Mouse (Mus musculus) NIH3T3 (cell line): ENCODE data around the gene Dnajc12.
"Not testable (repeated sequence)": the region's sequence is repeated elsewhere in the genome, so short reads cannot be mapped to it uniquely, and the experiment has no call there.

Experiments
- DNase-seq: peaks from one replicate; pipeline ENCODE4 v3.0.0-alpha.2; 2012; ENCODE audit warnings: low read depth

Gene Dnajc12

DNA sequence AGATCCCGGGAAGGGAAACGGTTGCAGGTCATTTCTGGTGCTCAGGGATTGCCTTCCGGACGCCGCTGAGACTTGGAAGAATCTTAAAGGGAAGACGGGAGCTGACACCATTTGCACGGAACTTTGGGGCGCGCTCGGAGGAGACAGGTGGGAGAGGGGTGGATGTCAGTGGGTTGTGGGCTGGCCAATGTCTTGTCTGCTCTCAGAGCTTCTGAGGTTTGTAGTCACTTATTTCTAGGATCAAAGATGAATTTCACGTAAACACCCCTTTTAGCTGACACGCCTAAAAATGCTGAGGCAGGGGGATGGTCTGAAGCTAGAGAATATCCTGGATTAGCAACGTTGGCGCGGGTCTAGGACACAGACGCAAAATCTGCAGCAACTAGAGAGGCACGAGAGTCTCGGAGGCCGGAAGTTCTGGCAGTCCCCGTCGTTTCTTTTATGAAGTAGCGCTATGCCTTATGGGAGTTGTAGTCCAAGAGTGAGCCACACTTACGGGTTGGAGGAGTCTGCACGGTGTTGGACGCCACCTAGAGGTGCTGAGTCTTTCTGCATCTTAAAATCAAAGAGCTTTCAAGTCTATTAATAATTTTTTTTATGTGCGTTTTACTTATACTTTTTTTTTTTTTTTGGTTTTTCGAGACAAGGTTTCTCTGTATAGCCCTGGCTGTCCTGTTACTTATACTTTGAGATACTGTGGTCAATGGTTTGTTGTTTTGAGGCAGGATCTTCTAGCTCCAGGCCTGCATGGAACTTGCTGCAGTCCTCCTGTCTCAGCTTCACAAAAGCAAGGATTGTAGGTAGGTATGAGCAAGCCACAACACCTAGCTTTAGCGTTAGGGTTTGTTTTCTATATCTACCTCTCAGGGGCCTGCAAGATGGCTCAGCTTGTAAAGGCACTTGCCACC is at the start of gene Dnajc12:
Dnajc12 (plus strand) TSS at position 72 of the 908 bp plus-strand sequence.
- DNase-seq = peak; percentile 98

DNA sequence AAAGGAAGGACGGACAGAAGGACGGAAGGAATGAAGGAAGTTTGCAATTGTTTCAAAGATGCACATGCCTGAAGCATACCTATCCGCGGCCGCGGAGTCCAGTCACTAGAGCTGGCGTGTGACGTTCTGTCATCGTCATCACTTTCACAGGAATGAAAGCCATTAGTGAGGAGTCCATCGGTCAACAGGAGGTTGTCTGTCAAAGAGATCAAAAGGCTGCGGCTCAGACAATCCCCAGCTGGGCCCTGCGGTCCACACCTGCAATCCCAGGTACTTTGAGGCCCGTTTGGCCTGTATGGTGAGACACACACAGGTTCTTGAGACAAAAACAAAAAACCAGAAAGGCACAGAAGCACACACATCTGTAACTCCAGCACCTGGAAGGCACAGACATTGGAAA is 45.3 kb upstream of the Dnajc12 start:
- DNase-seq = no peak

- no peak for DNase-seq
Measured at GRCm38 (mm10) chr10:63337326-63337725, 44.9 kb upstream of the Dnajc12 start.

GRCm38 (mm10) chr10:63337951-63338836 is 44.0 kb upstream of the Dnajc12 start:
- peak; percentile 81 for DNase-seq

GRCm38 (mm10) chr10:63338914-63339643 is 43.2 kb upstream of the Dnajc12 start:
- DNase-seq = peak; percentile 89

- no peak for DNase-seq
Measured at GRCm38 (mm10) chr10:63341351-63341750, 40.9 kb upstream of the Dnajc12 start.

DNA sequence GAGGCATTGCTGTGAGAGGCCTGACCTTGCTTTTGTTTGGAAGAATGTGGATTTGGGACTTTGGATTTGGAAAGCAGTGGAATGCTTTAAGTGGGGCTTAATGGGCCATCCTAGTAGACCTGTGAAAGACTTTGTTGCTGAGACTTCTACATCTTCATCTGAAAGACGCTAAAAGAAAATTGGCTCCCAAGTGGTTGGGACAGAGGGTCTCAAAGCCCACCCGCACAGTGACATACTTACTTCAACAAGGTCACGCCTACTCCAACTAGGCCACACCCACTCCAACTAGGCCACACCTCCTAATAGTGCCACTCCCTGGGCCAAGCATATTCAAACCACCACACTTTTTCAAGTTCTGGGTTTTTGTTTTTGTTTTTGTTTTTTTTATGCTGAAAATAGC is 37.5 kb upstream of the Dnajc12 start:
- no peak for DNase-seq

DNA sequence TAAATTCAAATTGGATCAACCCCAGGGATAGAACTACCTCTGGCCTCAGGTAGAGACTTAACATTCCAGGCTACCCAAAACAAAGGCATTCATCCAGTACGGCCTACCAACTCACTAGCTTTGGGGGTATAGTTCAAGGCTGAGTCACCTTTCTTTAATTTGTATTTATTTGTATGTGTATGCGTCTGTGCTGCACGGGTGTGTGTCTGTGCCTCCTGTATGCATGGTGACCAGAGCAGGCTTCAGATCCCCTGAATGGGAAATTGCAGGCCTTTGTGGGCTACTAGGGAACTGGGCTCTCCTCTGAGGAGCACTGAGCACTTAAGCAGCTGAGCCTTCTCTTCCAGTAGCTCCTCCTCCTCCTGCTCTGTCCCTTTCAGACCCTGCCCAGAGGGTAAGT is 34.0 kb upstream of the Dnajc12 start:
- no peak for DNase-seq

- DNase-seq = no peak
Measured at GRCm38 (mm10) chr10:63350666-63351065, 31.6 kb upstream of the Dnajc12 start.

GRCm38 (mm10) chr10:63351099-63351498 is 31.1 kb upstream of the Dnajc12 start:
- not testable (repeated sequence) for DNase-seq

- no peak for DNase-seq
Measured at GRCm38 (mm10) chr10:63352111-63352510, 30.1 kb upstream of the Dnajc12 start.

GRCm38 (mm10) chr10:63360502-63360901 is 21.7 kb upstream of the Dnajc12 start:
- DNase-seq = no peak

- no peak for DNase-seq
Measured at GRCm38 (mm10) chr10:63365918-63366455, 16.3 kb upstream of the Dnajc12 start.

GRCm38 (mm10) chr10:63367386-63367785 is 14.9 kb upstream of the Dnajc12 start:
- no peak for DNase-seq

- DNase-seq = no peak
Measured at GRCm38 (mm10) chr10:63368041-63368440, 14.2 kb upstream of the Dnajc12 start.

- DNase-seq = no peak
Measured at GRCm38 (mm10) chr10:63376303-63376702, 5.9 kb upstream of the Dnajc12 start.

- DNase-seq = peak; percentile 90
Measured at GRCm38 (mm10) chr10:63377468-63377867, 4.8 kb upstream of the Dnajc12 start.

- DNase-seq = no peak
Measured at GRCm38 (mm10) chr10:63378948-63379680, 3.1 kb upstream of the Dnajc12 start.

- no peak for DNase-seq
Measured at GRCm38 (mm10) chr10:63381498-63382280, 554 bp upstream of the Dnajc12 start, which contains the start of gene Sirt1. Gene Sirt1 (minus strand): TSS chr10:63381704.

GRCm38 (mm10) chr10:63385897-63386296 is 3.7 kb downstream of the Dnajc12 start:
- DNase-seq = not testable (repeated sequence)
